Mouse (Mus musculus): ENCODE measurements around the gene Taar7f.
A peak's percentile ranks its signal among the peaks of the same experiment; 100 is the strongest.
"Not testable (repeated sequence)": the region's sequence is repeated elsewhere in the genome, so short reads cannot be mapped to it uniquely, and the experiment has no call there.

The Taar7f gene

GRCm38 (mm10) chr10:24049210-24049609 lies at the start of gene Taar7f:
Gene Taar7f (plus strand): TSS chr10:24049510.
- DNase-seq, result no peak

- no peak for DNase-seq
Measured at GRCm38 (mm10) chr10:23999639-24000038, 49.7 kb upstream of the Taar7f start, which contains the start of gene Taar7b. Gene Taar7b (plus strand): TSS chr10:23999939.

- DNase-seq, result no peak
Measured at GRCm38 (mm10) chr10:24006442-24006841, 42.9 kb upstream of the Taar7f start.

- no peak for DNase-seq
Measured at GRCm38 (mm10) chr10:24007034-24007433, 42.3 kb upstream of the Taar7f start.

GRCm38 (mm10) chr10:24008143-24008542 lies 41.2 kb upstream of the Taar7f start:
- DNase-seq, result no peak

GRCm38 (mm10) chr10:24026922-24027321 lies 22.4 kb upstream of the Taar7f start, which contains the start of gene Taar7d:
Gene Taar7d (plus strand): TSS chr10:24027222.
- DNase-seq, result no peak

- DNase-seq, result no peak
Measured at GRCm38 (mm10) chr10:24031347-24031746, 18.0 kb upstream of the Taar7f start.

- DNase-seq, result no peak
Measured at GRCm38 (mm10) chr10:24037314-24037713, 12.0 kb upstream of the Taar7f start, which contains the start of gene Taar7e. Gene Taar7e (plus strand): TSS chr10:24037614.

GRCm38 (mm10) chr10:24040120-24040869 lies 9.0 kb upstream of the Taar7f start:
- DNase-seq, result no peak

GRCm38 (mm10) chr10:24052039-24052438 lies 2.7 kb downstream of the Taar7f start:
- no peak for DNase-seq

GRCm38 (mm10) chr10:24058986-24059385 lies 9.7 kb downstream of the Taar7f start:
- DNase-seq, result no peak

GRCm38 (mm10) chr10:24074751-24075150 lies 25.4 kb downstream of the Taar7f start:
- not testable (repeated sequence) for DNase-seq

GRCm38 (mm10) chr10:24076200-24076599 lies 26.9 kb downstream of the Taar7f start, which contains the start of gene Taar8a:
Gene Taar8a (plus strand): TSS chr10:24076500.
- not testable (repeated sequence) for DNase-seq

GRCm38 (mm10) chr10:24080166-24080565 lies 30.9 kb downstream of the Taar7f start:
- peak; percentile 21 for DNase-seq

- no peak for DNase-seq
Measured at GRCm38 (mm10) chr10:24085936-24086335, 36.6 kb downstream of the Taar7f start.

- no peak for DNase-seq
Measured at GRCm38 (mm10) chr10:24086555-24086954, 37.2 kb downstream of the Taar7f start.

GRCm38 (mm10) chr10:24087168-24087567 lies 37.9 kb downstream of the Taar7f start:
- no peak for DNase-seq

- no peak for DNase-seq
Measured at GRCm38 (mm10) chr10:24092194-24092593, 42.9 kb downstream of the Taar7f start, which contains the start of gene Taar8b. Gene Taar8b (minus strand): TSS chr10:24092294.

GRCm38 (mm10) chr10:24097010-24097409 lies 47.7 kb downstream of the Taar7f start:
- not testable (repeated sequence) for DNase-seq

Measured in right cerebral cortex, postnatal 25 days (tissue).